Mouse (Mus musculus) CH12.LX (cell line): ENCODE data around the gene Mrpl20. TPM values are rescaled to one million over a fixed set of nuclear protein-coding genes. Genes with fewer than 3 reads are reported as not detected.

Experiments
- DNase-seq: peaks from one replicate; pipeline ENCODE4 v3.0.0-alpha.2; 2013; ENCODE audit errors: extremely low read depth
- H3K27ac ChIP-seq: 2 replicates; pipeline ENCODE4 v1.5.1; 2012; ENCODE audit warnings: low read depth, mild to moderate bottlenecking, control low read depth, moderate library complexity; ENCODE audit not compliant: insufficient read depth
- H3K27me3 ChIP-seq: replicated peaks from 2 replicates; pipeline ENCODE3; 2012; ENCODE audit warnings: inconsistent platforms
- H3K36me3 ChIP-seq, 2 experiments: replicated peaks in 1 of 2; 2 replicates each; pipeline versions ENCODE3 to v1.6.1; 2012; ENCODE audit warnings: inconsistent platforms in 1 of 2, low read length in 1 of 2, mild to moderate bottlenecking in 1 of 2, mixed read lengths in 1 of 2, moderate library complexity in 1 of 2; ENCODE audit not compliant: control insufficient read depth in 1 of 2, insufficient read depth in 1 of 2
- H3K4me1 ChIP-seq, 2 experiments: 2 replicates each; pipeline ENCODE4 v1.6.1; 2012; ENCODE audit warnings: inconsistent platforms in 1 of 2, moderate library complexity in 1 of 2; ENCODE audit not compliant: insufficient read depth in 2 of 2, control insufficient read depth in 1 of 2
- H3K4me2 ChIP-seq: 2 replicates; pipeline ENCODE4 v1.6.1; 2012; ENCODE audit warnings: low read depth, mild to moderate bottlenecking, control low read depth; ENCODE audit not compliant: poor library complexity, insufficient read depth, severe bottlenecking
- H3K4me3 ChIP-seq, 3 experiments: fragments of 150-350 bp in 1 of 3; sonication (generic) in 1 of 3; replicated peaks in 1 of 3; 2 replicates each; pipeline versions ENCODE3 to v1.5.1; 2011 to 2012; ENCODE audit warnings: low read depth in 2 of 3, low read length in 2 of 3, mild to moderate bottlenecking in 2 of 3, moderate library complexity in 2 of 3, control low read depth in 1 of 3, improper control_type of control experiment in 1 of 3, inconsistent platforms in 1 of 3, mixed read lengths in 1 of 3; ENCODE audit not compliant: poor library complexity in 1 of 3
- H3K79me2 ChIP-seq: replicated peaks from 2 replicates; pipeline ENCODE4 v1.6.1; 2012; ENCODE audit warnings: mild to moderate bottlenecking, moderate library complexity; ENCODE audit not compliant: control insufficient read depth, poor library complexity, insufficient read depth, severe bottlenecking; ENCODE audit errors: extremely low read depth
- H3K9ac ChIP-seq: 2 replicates; pipeline ENCODE4 v1.6.1; 2012; ENCODE audit warnings: low read depth, mild to moderate bottlenecking, control low read depth, moderate library complexity; ENCODE audit not compliant: insufficient read depth
- H3K9me3 ChIP-seq: replicated peaks from 2 replicates; pipeline ENCODE3; 2012; ENCODE audit warnings: low read length, inconsistent platforms, mixed read lengths
- CHD1 ChIP-seq: IDR thresholded peaks from 2 replicates; pipeline ENCODE4 v1.6.1; 2012; ENCODE audit warnings: low read depth, low read length, improper control_type of control experiment, inconsistent platforms
- CHD2 ChIP-seq: IDR thresholded peaks from 2 replicates; pipeline ENCODE4 v1.6.1; 2011; ENCODE audit warnings: low read length, improper control_type of control experiment
- EP300 ChIP-seq: IDR thresholded peaks from 2 replicates; pipeline ENCODE4 v1.6.1; 2011; ENCODE audit warnings: low read length, improper control_type of control experiment
- GABPA ChIP-seq: IDR thresholded peaks from 2 replicates; pipeline ENCODE4 v1.6.1; 2012; ENCODE audit warnings: low read depth, low read length, improper control_type of control experiment, inconsistent platforms; ENCODE audit not compliant: insufficient replicate concordance
- JUND ChIP-seq: conservative IDR thresholded peaks from 2 replicates; pipeline ENCODE4 v1.6.1; 2011; ENCODE audit warnings: low read depth, low read length, improper control_type of control experiment
- MAZ ChIP-seq: IDR thresholded peaks from 2 replicates; pipeline ENCODE4 v1.6.1; 2012; ENCODE audit warnings: low read depth, mild to moderate bottlenecking, inconsistent platforms, low read length, improper control_type of control experiment, moderate library complexity
- MEF2A ChIP-seq: IDR thresholded peaks from 2 replicates; pipeline ENCODE4 v1.6.1; 2014; ENCODE audit warnings: low read depth, mild to moderate bottlenecking, inconsistent platforms, low read length, improper control_type of control experiment, borderline replicate concordance
- NELFE ChIP-seq: IDR thresholded peaks from 2 replicates; pipeline ENCODE4 v1.6.1; 2011; ENCODE audit warnings: low read depth, low read length, improper control_type of control experiment
- PAX5 ChIP-seq: IDR thresholded peaks from 2 replicates; pipeline ENCODE4 v1.6.1; 2012; ENCODE audit warnings: low read length, inconsistent platforms, mixed read lengths
- POLR2AphosphoS2 ChIP-seq: IDR thresholded peaks from 2 replicates; pipeline ENCODE4 v1.6.1; 2011; ENCODE audit warnings: low read depth, low read length, improper control_type of control experiment
- RAD21 ChIP-seq: IDR thresholded peaks from 2 replicates; pipeline ENCODE4 v1.6.1; 2011; ENCODE audit warnings: low read depth, mild to moderate bottlenecking, low read length, improper control_type of control experiment, moderate library complexity
- RCOR1 ChIP-seq: conservative IDR thresholded peaks from 2 replicates; pipeline ENCODE4 v1.6.1; 2012; ENCODE audit warnings: low read depth, mild to moderate bottlenecking, inconsistent platforms, low read length, improper control_type of control experiment
- SIN3A ChIP-seq: IDR thresholded peaks from 2 replicates; pipeline ENCODE4 v1.6.1; 2012; ENCODE audit warnings: low read length, improper control_type of control experiment, inconsistent platforms
- SMC3 ChIP-seq: IDR thresholded peaks from 2 replicates; pipeline ENCODE4 v1.6.1; 2011; ENCODE audit warnings: low read depth, low read length, improper control_type of control experiment
- TCF12 ChIP-seq: IDR thresholded peaks from 2 replicates; pipeline ENCODE4 v1.6.1; 2014; ENCODE audit warnings: low read depth, mild to moderate bottlenecking, inconsistent platforms, low read length, improper control_type of control experiment
- USF1 ChIP-seq: IDR thresholded peaks from 2 replicates; pipeline ENCODE4 v1.6.1; 2014; ENCODE audit warnings: low read depth, mild to moderate bottlenecking, inconsistent platforms, low read length, improper control_type of control experiment
- ZKSCAN1 ChIP-seq: IDR thresholded peaks from 2 replicates; pipeline ENCODE4 v1.6.1; 2012; ENCODE audit warnings: low read depth, inconsistent platforms, low read length, improper control_type of control experiment, borderline replicate concordance
- ZNF384 ChIP-seq: IDR thresholded peaks from 2 replicates; pipeline ENCODE4 v1.6.1; 2012; ENCODE audit warnings: low read depth, low read length, improper control_type of control experiment, inconsistent platforms
- dilution Hi-C: fragments of 300-500 bp; cut with MboI; formaldehyde crosslinking; loops from 2 replicates; pipeline ENCODE4 v1.14.3; 2020; ENCODE audit warnings: low sequenced_read_pairs; ENCODE audit not compliant: extremely low pct_unique_long_range_greater_than_20kb, extremely low pct_ligation_motif_present
- in situ Hi-C: fragments of 300-500 bp; cut with MboI; formaldehyde crosslinking; loops from 3 replicates; pipeline ENCODE4 v1.14.3; 2019; ENCODE audit warnings: low sequenced_read_pairs, low pct_ligation_motif_present, low pct_unique_long_range_greater_than_20kb, mixed read lengths
- polyA plus RNA-seq: library from polyadenylated mRNA; unstranded; fragments of >175 nt; gene quantifications from 2 replicates; pipeline ENCODE4 v1.2.1, GENCODE M21; 2012; ENCODE audit warnings: low read depth; ENCODE audit not compliant: insufficient read length
- total RNA-seq, 2 experiments: library from RNA; depleted of rRNA; stranded (reverse); fragments of 300-350 nt in 1 of 2; fragments of >200 nt in 1 of 2; gene quantifications; 2 replicates each; pipeline ENCODE4 v1.2.3; 2012 to 2014

Mrpl20 gene
- total and polyA plus RNA-seq, 3 experiments, result 146 to 230 (median 193) TPM

DNA sequence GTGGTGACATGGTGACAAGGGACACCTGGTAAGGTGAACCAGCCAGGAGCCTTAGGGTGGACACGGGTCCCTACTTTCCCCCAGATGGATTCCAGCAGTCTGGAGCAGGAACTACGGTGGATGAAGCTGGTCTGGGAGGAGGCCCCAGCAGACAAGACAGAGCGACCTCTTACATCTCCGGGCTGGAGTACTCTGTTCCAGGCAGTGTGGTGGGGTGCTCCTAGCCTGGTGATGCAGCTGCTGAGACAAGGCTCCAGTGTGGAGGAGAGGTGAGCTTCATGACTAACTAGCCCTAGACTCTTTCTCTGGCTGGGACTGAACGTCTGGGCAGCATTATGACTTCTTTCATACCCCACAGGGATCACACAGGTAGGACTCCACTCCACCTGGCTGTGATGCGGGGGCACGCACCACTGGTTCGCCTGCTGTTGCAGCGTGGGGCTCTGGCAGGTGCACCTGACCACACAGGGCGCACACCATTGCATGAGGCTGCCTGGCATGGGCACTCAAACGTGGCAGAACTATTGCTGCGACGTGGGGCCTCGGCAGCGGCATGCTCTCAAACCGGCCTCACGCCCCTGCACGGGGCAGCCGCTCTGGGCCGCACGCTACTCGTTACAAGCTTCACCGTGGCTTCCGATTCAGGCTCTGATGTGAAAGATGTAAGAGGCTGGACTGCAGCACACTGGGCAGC lies 11.3 kb upstream of the Mrpl20 start:
- Histone ChIP-seq H3K9ac (no peak overlapping the region), H3K27ac (no peak overlapping the region), H3K27me3 (peaks cover 33% of the 10 kb centered on the region), H3K79me2 (no peaks in the 10 kb centered on the region), H3K4me1 (peaks cover 0 to 2% of the 10 kb centered on the region in 2 experiments; a peak in 1 of 4 replicates), H3K4me3 (no peak overlapping the region), H3K4me2 (no peak overlapping the region), H3K9me3 (no peaks in the 10 kb centered on the region), H3K36me3 (no peaks in the 10 kb centered on the region)
- DNase-seq, result no peak
- in situ Hi-C loops (no loop called here), dilution Hi-C loops (no loop called here)
- no peak for TF ChIP-seq POLR2AphosphoS2
- TF ChIP-seq MAZ, result no peak
- TF ChIP-seq JUND, result no peak
- TF ChIP-seq CHD1, result no peak
- no peak for TF ChIP-seq MEF2A
- TF ChIP-seq CHD2, result no peak
- no peak for TF ChIP-seq TCF12
- no peak for TF ChIP-seq ZKSCAN1
- TF ChIP-seq ZNF384, result no peak
- no peak for TF ChIP-seq NELFE
- no peak for TF ChIP-seq SMC3
- no peak for TF ChIP-seq PAX5
- no peak for TF ChIP-seq RCOR1
- no peak for TF ChIP-seq EP300
- no peak for TF ChIP-seq SIN3A

DNA sequence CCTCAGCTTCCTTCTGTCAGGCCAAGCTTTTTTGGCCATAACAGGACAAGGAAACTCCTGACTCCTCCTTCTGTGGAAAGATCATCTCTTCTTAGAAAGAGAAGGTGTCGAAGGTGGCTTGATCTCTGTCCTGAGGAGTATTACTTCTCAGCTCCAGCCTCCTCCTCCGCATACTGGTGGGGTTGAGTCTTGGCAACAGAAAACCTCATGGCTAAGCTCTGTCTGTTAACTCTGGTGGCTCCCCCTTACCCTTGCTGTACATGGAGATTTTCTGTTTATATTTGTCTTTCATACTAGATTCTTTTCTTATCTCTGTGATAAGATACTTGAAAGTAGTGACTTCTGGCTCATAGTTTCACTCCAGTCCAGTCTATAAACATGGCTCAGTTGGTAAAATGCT lies 8.9 kb upstream of the Mrpl20 start:
- in situ Hi-C loops, result no loop called here
- Histone ChIP-seq H3K79me2 (no peaks in the 10 kb centered on the region), H3K27ac (no peak overlapping the region), H3K27me3 (peaks cover 38% of the 10 kb centered on the region), H3K9ac (no peak overlapping the region), H3K4me1 (peaks cover 0 to 2% of the 10 kb centered on the region in 2 experiments; a peak in 1 of 4 replicates), H3K4me3 (no peak overlapping the region), H3K9me3 (no peaks in the 10 kb centered on the region)
- TF ChIP-seq USF1, result no peak
- no peak for TF ChIP-seq MAZ
- no peak for TF ChIP-seq ZKSCAN1
- no peak for TF ChIP-seq SIN3A
- TF ChIP-seq SMC3, result no peak
- no peak for TF ChIP-seq EP300
- no peak for TF ChIP-seq GABPA
- TF ChIP-seq RAD21, result no peak
- TF ChIP-seq, all 38 proteins: peak for 0
- H3K4me2 ChIP-seq, result no peak overlapping the region
- H3K36me3 ChIP-seq, result no peaks in the 10 kb centered on the region
- no peak for DNase-seq
- dilution Hi-C loops, result no loop called here
